Mouse (Mus musculus) frontal cortex, postnatal 25 days (tissue): ENCODE measurements at regions not wholly inside any gene's neighbourhood (a gene's known extent, or its start where the extent isn't known, plus 50 kb on each side); places are given as distances from the start of the nearest gene placed in this dataset.

Experiments
- DNase-seq, 2 experiments: peaks; one replicate each; pipeline ENCODE4 v3.0.0; 2022; ENCODE audit warnings: low spot score in 2 of 2

DNA sequence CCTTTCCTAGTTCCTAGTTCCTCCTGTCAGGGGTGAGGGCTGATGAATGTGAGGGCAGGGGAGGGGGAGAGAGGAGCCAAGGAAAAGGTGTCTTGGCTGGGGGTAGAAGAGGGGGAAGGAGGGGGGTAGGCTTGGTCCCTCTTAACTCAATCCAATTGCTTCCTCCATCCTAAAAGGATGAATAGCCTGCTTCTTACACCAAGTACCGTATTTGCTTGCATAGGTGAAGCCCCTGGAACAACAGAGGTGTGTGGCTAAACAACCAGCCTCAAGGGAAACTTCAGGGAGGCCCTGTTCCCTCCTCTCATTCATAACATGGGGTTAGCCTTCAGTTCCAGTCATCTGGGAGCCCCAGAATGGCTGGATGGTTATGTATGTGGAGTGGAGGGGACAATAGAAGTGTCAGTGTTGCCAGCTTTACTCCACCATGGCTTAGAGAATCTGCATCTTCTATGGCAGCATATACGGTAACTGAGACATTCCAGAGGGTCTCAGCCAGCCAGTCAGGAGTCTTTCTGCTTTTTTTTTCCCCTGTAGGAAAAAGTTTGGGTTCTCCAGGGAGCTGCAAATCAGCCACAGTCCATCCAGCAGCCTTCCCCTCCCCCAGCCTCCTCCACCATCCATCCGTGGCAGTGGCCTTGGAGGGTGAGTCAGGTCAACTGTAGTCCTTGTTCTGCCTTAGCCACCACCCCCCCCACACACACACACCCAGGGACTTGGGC, 100.2 kb upstream of the Ccnd2 start:
- DNase-seq, result no peak

- no peak for DNase-seq
Measured at GRCm38 (mm10) chr6:127253935-127254334, 101.9 kb upstream of the Ccnd2 start.

DNA sequence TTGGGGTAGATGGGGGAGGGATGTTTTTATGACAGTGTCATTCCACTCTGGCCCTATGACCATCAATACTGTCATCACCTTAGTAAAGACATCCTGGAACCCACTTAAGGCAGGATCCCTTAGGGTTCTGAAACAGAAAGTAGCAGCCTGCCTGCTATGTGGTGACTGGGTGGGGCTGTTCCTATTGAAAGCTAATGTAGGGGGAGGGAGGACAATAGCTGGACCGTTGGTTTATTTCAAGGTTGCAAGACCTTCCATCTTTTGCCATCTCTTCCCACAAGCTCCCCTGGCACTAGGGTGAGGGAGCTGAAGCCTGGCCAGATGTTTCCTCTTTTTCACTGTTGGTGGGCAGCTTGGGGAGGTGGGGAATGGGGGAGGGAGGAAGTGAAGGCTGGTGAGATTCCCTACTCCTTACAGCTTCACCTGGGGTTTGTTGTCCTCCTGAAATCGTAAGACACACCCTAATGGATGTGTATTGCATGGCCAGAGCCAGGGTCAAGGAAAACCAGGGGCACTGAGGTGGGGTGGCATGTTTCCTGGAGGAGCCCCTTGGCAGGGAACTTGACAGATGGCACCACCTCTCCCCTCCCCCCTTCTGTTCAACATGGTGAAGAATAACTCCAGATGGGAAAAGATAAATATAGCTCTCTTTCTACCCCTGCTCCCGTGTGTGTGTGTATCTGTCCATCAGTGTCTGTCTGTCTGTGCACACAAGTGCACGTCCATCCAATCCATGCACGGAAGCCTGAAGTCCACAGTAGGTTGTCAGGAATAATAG, 112.1 kb upstream of the Ccnd2 start:
- DNase-seq, result no peak

DNA sequence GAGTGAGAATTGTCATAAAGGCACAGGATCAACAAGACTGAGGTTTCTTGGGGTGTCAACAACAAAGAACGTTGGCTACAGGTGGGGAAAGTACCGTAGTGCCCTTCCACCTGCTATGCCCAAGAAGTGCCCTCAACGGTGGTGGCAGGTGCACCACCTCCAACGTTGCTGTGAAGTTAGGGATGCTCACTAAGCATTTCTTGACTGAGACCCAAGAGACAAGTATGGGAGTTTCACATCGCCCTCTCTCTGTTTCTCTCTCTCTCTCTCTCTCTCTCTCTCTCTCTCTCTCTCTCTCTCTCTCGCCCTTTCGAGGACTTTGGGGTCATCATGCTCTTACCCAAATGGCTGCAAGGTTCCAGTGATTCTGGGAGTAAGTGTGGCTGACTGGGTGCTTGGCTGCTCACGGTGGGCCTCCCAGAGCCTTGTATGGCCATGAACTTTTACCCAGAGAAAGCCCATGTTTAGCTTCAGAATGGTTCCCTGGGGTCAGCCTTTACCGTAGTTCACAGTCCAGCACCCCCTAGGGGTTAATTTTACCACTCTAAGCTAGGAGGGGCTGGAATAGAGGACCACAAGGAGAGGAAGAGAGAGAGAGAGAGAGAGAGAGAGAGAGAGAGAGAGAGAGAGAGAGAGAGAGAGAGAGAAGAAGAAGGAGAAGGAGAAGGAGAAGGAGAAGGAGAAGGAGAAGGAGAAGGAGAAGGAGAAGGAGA, 113.2 kb upstream of the Ccnd2 start:
- DNase-seq, result no peak

DNA sequence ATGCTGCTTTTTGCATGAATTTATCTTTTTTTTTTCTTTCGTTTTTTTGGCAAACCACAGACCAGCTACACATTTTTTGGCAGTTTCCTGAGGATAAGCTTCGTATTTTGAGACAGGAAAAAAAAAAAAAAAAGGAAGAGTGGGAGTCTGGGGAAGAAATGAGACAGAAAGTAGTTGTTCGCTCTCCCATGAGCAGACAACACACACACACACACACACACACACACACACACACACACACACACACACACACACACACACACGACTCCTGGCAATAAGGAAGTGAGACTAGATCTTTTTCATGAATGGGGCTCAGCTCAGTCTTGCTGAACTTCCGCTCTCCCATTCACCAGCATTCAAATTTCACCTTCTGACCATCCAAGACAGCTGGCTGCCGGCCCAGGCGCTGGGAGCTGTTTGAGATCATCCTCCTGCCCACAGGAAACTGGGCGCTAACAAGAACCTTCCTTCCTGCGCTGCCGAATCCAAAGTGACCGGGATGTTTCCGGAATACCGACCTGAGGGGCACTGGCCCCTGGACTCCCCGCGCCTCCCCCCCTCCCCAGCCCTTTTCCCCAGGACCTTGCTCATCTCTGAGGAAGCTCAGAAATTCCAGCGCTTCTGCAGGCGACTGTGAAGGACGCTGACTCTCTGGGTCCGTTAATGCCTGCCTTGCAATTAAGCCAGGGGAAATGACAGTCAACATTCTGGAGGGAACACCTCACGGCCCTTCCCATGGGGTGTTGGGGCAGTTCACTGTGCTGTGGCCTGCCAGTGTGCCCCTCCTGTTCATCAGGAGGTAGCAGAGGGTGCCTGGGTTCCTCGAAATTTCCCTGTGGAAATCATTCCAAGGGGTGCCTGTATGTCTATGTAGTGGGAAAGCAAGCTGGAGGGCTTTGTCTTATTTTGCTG, 114.2 kb upstream of the Ccnd2 start:
- DNase-seq, result peak; percentile 42 to 55

- DNase-seq, result no peak
Measured at GRCm38 (mm10) chr6:127266813-127267165, 114.8 kb upstream of the Ccnd2 start.

DNA sequence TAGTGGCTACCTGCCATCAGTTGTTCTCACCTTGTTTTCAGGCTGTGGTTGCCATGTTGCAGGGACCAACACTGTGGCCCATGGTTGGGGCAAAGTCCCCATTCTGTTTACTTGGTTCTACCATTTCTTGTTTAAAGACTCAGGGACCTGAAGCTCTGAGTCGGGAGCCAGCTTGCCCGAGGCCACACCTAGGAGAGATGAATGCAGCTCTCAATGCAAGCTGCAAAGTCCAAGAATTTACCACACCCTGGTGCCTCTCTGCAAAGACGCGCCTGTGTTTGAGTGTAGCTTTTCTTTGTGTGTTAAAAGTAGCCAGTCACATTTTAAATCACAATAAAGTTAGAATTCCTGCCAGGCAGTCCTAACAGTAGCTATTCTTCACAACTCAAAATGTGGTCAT, 117.0 kb upstream of the Ccnd2 start:
- DNase-seq, result no peak

DNA sequence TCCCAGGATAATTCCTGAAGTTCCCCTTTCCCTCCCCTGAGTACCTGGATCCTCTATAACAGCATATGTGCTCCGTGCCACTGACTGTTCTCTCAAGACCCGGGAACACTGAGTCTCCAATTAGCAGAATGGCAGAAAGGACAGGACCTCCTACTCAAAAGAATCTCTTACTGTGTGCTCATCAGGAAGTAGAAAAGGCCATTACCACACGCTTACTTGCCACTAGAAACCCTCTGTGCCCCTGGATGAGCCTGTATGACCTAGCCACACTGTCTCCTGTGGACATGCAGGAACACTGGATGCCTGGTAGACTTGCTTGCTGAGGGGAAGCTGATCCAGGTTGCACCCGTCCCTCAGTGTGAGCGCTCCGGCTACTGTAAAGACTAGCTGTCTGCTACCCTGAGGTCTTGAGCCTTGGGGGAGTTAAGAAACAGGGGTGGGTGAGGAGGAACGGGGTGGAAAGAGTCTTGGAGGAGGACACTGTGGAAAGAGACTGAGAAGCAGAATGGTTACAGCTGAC, 117.6 kb upstream of the Ccnd2 start:
- DNase-seq, result no peak

DNA sequence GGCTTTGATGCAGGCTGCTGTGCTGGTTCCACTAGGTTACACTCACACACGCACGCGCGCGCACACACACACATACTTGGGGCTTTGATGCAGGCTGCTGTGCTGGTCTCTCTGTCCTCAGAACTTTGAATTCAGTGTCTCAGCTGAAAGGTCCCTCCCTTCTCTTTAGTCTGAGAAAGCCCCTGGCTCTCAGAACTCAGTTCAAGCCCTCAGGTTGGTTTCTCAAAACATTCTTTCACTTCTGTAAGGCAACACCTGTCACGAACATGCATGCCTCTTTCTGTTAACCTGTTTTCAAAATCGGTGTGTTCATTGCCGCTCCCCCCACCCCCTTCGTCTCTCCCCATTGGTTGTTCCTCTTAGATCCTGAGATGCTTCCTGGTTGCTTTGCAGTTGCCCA, 118.8 kb upstream of the Ccnd2 start:
- no peak for DNase-seq

DNA sequence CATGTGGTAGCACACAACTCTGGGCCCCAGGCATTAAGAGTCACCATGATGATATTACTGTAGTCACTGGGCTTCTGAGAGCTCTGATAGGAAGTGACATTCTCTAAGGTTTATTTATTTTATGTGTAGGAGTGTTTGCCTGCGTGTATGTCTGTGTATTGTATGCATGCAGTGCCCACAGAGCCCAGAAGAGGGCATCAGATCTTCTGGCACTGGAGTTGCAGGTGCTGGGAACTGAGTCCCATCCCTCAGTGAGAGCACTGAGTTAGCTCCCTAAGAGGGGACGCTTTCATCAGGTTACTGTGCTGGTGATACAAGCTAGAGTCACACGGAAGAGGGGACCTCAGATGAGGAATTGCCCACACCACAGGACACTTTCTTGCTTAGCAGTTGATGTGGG, 119.4 kb upstream of the Ccnd2 start:
- no peak for DNase-seq

- DNase-seq, result no peak
Measured at GRCm38 (mm10) chr6:127272630-127273029, 120.6 kb upstream of the Ccnd2 start.

- no peak for DNase-seq
Measured at GRCm38 (mm10) chr6:127274732-127275429, 122.9 kb upstream of the Ccnd2 start.

DNA sequence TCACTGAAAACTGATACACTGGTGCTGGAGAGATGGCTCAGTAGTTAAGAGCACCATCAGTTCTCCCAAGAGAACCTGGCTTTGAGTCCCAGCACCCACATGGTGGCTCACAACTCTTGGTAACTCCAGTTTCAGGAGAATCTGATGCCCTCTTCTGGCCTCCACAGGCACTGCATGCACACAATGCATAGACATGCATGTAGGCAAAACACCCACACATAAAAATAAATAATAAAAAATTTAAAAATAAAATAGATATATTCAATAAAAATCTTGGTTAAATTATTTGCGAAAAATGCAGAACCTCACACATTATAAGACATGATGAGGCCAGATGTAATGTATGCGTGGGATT, 123.4 kb upstream of the Ccnd2 start:
- no peak for DNase-seq

GRCm38 (mm10) chr6:127276362-127276761, 124.4 kb upstream of the Ccnd2 start:
- no peak for DNase-seq

DNA sequence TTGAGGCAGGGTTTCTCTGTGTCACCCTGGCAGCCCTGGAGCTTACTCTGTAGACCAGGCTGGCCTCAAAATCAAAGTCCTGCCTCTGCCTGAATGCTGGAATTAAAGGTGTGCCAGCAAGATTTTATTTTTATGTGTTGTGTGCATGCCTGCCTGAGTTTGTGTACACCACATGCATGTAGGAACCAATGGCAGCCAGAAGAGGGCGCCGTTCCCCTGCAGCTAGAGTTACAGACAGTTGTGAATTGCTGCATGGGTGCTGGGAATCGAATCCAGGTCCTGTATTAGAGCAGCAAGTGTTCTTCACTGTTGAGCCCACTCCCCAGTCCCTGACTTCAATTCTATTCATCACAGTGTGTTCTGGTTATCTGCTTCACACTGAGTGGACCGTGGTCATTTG, 126.4 kb upstream of the Ccnd2 start:
- no peak for DNase-seq

DNA sequence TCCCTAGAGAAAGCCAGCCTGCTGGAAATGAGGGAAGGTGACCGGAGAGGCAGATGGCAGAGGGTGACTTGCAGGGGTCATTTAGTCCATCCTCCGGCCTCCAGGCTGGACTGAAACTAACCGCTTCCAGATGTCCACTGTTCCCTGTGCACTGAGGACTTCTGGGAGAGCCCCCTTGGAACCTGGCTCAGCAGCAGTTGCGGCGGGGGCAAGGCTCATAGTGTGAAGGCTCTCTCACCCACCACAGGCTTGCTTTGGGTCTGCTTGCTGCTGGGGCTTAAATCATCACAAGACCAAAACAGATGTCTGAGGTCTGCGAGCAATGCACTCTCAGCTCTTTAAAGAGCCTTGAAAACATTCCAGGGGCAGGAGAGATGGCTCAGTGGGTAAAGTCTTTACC, 132.2 kb upstream of the Ccnd2 start:
- DNase-seq, result no peak

- DNase-seq, result no peak
Measured at GRCm38 (mm10) chr6:127286681-127287476, 134.9 kb upstream of the Ccnd2 start.

- no peak for DNase-seq
Measured at GRCm38 (mm10) chr6:127288946-127289345, 137.0 kb upstream of the Ccnd2 start.

DNA sequence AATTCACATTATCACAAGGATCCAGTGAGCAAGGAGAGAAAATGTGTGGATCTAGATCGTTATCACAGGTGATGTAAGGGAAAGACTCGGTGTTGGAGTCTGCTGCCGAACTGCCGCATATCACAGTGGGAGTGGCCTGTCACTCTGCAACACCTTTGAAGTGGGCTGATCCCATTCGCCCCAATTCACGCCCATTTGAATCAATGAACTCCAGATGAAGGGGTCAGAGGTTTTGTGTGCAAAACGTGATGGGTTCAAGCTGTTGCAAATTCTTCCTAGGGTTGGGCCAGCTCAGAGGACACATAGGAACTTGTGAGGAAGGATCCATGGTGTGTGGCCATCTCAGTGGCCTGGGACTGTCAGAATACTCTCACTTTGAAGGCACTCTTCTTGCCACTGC, 139.9 kb upstream of the Ccnd2 start:
- no peak for DNase-seq

GRCm38 (mm10) chr6:127293829-127294228, 141.8 kb upstream of the Ccnd2 start:
- DNase-seq, result no peak
